Mouse (Mus musculus): Measurements from ENCODE around the gene Traf3ip1.

GRCm38 (mm10) chr1:91530166-91530565 lies 35.7 kb downstream of the Traf3ip1 start:
- no peak for TF ChIP-seq CTCF (IDR thresholded peaks at IDR 0.05; ENCODE audit: low read depth)
- TF ChIP-seq EP300 (IDR thresholded peaks at IDR 0.05; ENCODE audit: low read depth) = no peak
